Mouse (Mus musculus) cerebellum, postnatal 36 days (tissue): ENCODE measurements around the gene Gm2237.
"Not testable (repeated sequence)": the region's sequence is repeated elsewhere in the genome, so short reads cannot be mapped to it uniquely, and the experiment has no call there.

Source experiments
- DNase-seq, 2 experiments: peaks; one replicate each; pipeline ENCODE4 v3.0.0; 2021 to 2022; ENCODE audit warnings: mixed read lengths in 2 of 2

Gm2237 gene

DNA sequence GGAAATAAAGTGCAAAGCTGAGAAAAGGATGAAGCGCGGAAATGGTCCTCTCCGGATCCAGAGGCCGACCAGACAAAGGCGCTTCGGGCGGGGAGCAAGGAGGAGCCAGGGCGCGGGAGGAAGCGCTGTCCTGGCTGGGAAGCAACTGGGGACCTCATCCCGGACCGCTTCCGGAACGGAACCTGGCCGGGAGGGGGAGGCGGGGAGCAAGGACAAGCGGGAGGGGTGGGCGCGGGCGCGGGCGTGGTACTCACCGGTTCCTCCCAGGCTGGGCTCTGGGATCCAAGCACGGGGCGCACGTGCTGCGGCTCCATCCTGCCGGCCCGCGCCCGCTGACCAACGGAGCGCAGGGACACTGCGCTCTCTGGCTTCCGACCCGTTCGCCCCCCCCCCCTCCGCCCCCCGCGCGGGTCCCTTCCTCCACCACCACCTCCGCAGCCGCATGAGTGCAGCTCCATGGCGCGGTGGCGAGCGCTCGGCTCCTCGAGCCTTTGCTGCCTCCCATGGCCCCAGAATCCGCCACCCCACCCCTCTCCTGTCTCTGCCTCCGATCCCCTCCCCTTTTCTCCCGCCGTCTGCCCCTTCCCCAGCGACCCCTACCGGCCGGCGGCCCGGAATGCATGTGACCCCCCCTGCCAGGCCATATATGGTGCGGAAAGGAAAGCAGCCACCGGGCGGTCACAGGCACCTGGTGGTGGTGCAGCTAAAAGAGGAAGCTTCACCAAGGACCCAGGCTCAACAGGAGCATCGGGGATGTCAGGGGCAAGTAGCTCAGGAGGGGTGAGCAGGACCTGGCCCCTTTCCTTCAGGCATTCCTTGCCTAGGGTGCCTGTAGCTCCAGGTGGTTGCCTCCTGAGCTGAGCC is at the start of gene Gm2237:
Gm2237 (minus strand) TSS at position 332 of the 864 bp plus-strand sequence.
- DNase-seq = peak; percentile 6 to 13

DNA sequence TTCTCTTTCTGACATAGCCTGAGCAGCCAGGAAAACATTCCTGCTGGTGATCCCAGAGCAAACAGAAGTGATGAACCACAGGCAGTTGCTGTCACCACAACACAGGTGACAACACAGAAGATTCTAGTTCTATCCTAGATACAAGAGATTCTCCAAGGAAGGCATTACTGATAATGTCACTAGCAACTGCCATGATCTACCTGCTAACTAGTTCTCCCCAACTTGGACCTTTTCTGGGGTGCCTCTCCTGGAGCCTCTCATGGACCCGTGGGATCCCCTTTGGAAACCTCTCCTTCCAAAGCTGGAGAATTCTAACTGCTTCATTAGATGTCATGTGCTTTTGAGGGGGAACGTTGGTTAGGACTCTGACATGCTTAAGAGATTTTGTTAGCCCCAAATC is 17.5 kb upstream of the Gm2237 start, which contains the start of gene Gm5458:
Gm5458 (minus strand) TSS at position 101 of the 400 bp plus-strand sequence.
- DNase-seq = not testable (repeated sequence)

- not testable (repeated sequence) for DNase-seq
Measured at GRCm38 (mm10) chr14:19549863-19550262, 35.1 kb downstream of the Gm2237 start, which contains the start of gene Gm2244. Gene Gm2244, minus strand, starts transcription at chr14:19549963.
